Mouse (Mus musculus): ENCODE measurements around the gene Zfp30.

The Zfp30 gene

GRCm38 (mm10) chr7:29783871-29784551 lies at the start of gene Zfp30:
Gene Zfp30, plus strand, starts transcription at chr7:29783998.
- peak; percentile 97 for DNase-seq

- no peak for DNase-seq
These were observed 41.5 kb upstream of the Zfp30 start for GRCm38 (mm10) chr7:29742258-29742657.

GRCm38 (mm10) chr7:29760476-29760875 lies 23.3 kb upstream of the Zfp30 start:
- DNase-seq: no peak

- no peak for DNase-seq
These were observed 19.1 kb upstream of the Zfp30 start for GRCm38 (mm10) chr7:29764702-29765101.

- peak; percentile 92 for DNase-seq
These were observed 16.6 kb upstream of the Zfp30 start for GRCm38 (mm10) chr7:29767058-29767686.

GRCm38 (mm10) chr7:29768090-29768900 lies 15.5 kb upstream of the Zfp30 start, which contains the start of gene Zfp84:
Gene Zfp84, plus strand, starts transcription at chr7:29768552.
- DNase-seq: peak; percentile 98

- DNase-seq: no peak
These were observed 14.8 kb upstream of the Zfp30 start for GRCm38 (mm10) chr7:29768980-29769379.

- no peak for DNase-seq
These were observed 10.3 kb upstream of the Zfp30 start for GRCm38 (mm10) chr7:29773503-29773902.

- no peak for DNase-seq
These were observed 9.4 kb upstream of the Zfp30 start for GRCm38 (mm10) chr7:29774371-29774770.

- no peak for DNase-seq
These were observed 7.2 kb upstream of the Zfp30 start for GRCm38 (mm10) chr7:29776568-29776967.

GRCm38 (mm10) chr7:29777372-29777771 lies 6.4 kb upstream of the Zfp30 start:
- no peak for DNase-seq

- DNase-seq: no peak
These were observed 1.2 kb downstream of the Zfp30 start for GRCm38 (mm10) chr7:29785023-29785422.

GRCm38 (mm10) chr7:29785888-29786287 lies 2.1 kb downstream of the Zfp30 start:
- no peak for DNase-seq

- DNase-seq: no peak
These were observed 9.1 kb downstream of the Zfp30 start for GRCm38 (mm10) chr7:29792906-29793305.

GRCm38 (mm10) chr7:29807046-29807445 lies 23.2 kb downstream of the Zfp30 start:
- no peak for DNase-seq

- no peak for DNase-seq
These were observed 28.4 kb downstream of the Zfp30 start for GRCm38 (mm10) chr7:29812244-29812643.

GRCm38 (mm10) chr7:29814381-29814780 lies 30.6 kb downstream of the Zfp30 start:
- DNase-seq: no peak

- no peak for DNase-seq
These were observed 31.4 kb downstream of the Zfp30 start for GRCm38 (mm10) chr7:29815061-29815784.

GRCm38 (mm10) chr7:29815910-29816429 lies 32.2 kb downstream of the Zfp30 start, which contains the start of gene Zfp790:
Gene Zfp790, plus strand, starts transcription at chr7:29816114.
- DNase-seq: peak; percentile 97

GRCm38 (mm10) chr7:29818619-29819254 lies 34.9 kb downstream of the Zfp30 start:
- DNase-seq: peak; percentile 95

GRCm38 (mm10) chr7:29828001-29828400 lies 44.2 kb downstream of the Zfp30 start:
- DNase-seq: no peak

GRCm38 (mm10) chr7:29829804-29830203 lies 46.0 kb downstream of the Zfp30 start:
- no peak for DNase-seq
